23 mouse cellular contexts compared by ENCODE assay signal in genomic region chr5:30681970-30682369, GRCm38 (mm10). TPM values are rescaled to one million over a fixed set of nuclear protein-coding genes. Genes with fewer than 3 reads are reported as not detected.
DNase-seq lines count a peak whose midpoint lies in the region; ATAC-seq and TF ChIP-seq lines count a peak whose summit lies in the region.
"Had no signal": no experiment of that assay in that cellular context is flagged by ENCODE, and none has a peak within 500 bp of the region (broad histone marks: within the 10 kb centered on the region; RNA-seq: fewer than 3 reads in every experiment).

No protein-coding gene starts in this region.

- H3K36me3 ChIP-seq in heart, embryonic 12.5 days, result peaks cover 7% of the 10 kb centered on the region; the same call in 1 of the 2 replicates
- peaks cover under 1% of the 10 kb centered on the region; the same call in 1 of the 2 replicates for H3K36me3 ChIP-seq in heart, embryonic 11.5 days (ENCODE audit: control insufficient read depth, insufficient read depth, low read length)
- no peaks in the 10 kb centered on the region for H3K36me3 ChIP-seq in midbrain, embryonic 11.5 days (ENCODE audit: control insufficient read depth, insufficient read depth, low read length)
- H3K36me3 ChIP-seq in midbrain, embryonic 14.5 days (ENCODE audit: control insufficient read depth, insufficient read depth, low read length), result no peaks in the 10 kb centered on the region
- no peaks in the 10 kb centered on the region for H3K36me3 ChIP-seq in myocyte (ENCODE audit: control insufficient read depth, insufficient read depth)
- no peaks in the 10 kb centered on the region for H3K36me3 ChIP-seq in forebrain, embryonic 12.5 days (replicated peaks)

- H3K4me2 ChIP-seq in heart, embryonic 12.5 days, result no peak overlapping the region
- no peak overlapping the region for H3K4me2 ChIP-seq in heart, embryonic 11.5 days
- no peak overlapping the region for H3K4me2 ChIP-seq in midbrain, embryonic 11.5 days
- no peak overlapping the region for H3K4me2 ChIP-seq in midbrain, embryonic 14.5 days (ENCODE audit: low read length)
- no peak overlapping the region for H3K4me2 ChIP-seq in myocyte (ENCODE audit: low read depth)
- no peak overlapping the region for H3K4me2 ChIP-seq in forebrain, embryonic 12.5 days

- H3K4me3 ChIP-seq in heart, embryonic 12.5 days, result no peak overlapping the region
- no peak overlapping the region for H3K4me3 ChIP-seq in heart, embryonic 11.5 days (ENCODE audit: low read depth, low read length)
- H3K4me3 ChIP-seq in midbrain, embryonic 11.5 days (ENCODE audit: low read depth, low read length), result no peak overlapping the region
- no peak overlapping the region for H3K4me3 ChIP-seq in midbrain, embryonic 14.5 days (replicated peaks; ENCODE audit: low read depth, low read length)
- H3K4me3 ChIP-seq in myocyte, result no peak overlapping the region
- H3K4me3 ChIP-seq in forebrain, embryonic 12.5 days (replicated peaks), result no peak overlapping the region

- no peak overlapping the region for H3K27ac ChIP-seq in heart, embryonic 12.5 days (ENCODE audit: poor library complexity, severe bottlenecking)
- no peak overlapping the region for H3K27ac ChIP-seq in heart, embryonic 11.5 days (ENCODE audit: low read depth, low read length)
- no peak overlapping the region for H3K27ac ChIP-seq in midbrain, embryonic 11.5 days (ENCODE audit: low read depth, low read length)
- H3K27ac ChIP-seq in midbrain, embryonic 14.5 days (replicated peaks; ENCODE audit: low read depth, low read length), result no peak overlapping the region
- no peak overlapping the region for H3K27ac ChIP-seq in forebrain, embryonic 12.5 days

- WGBS in heart, embryonic 12.5 days, result 76% methylated on average over 5 of the region's 5 CpGs
- 84% methylated on average over 5 of the region's 5 CpGs for WGBS in heart, embryonic 11.5 days (ENCODE audit: insufficient replicate concordance)
- 95% methylated on average over 5 of the region's 5 CpGs for WGBS in midbrain, embryonic 11.5 days
- 87% methylated on average over 5 of the region's 5 CpGs for WGBS in midbrain, embryonic 14.5 days
- 89% methylated on average over 5 of the region's 5 CpGs for WGBS in forebrain, embryonic 12.5 days

- no peak for TF ChIP-seq POLR2A in myocyte (IDR thresholded peaks at IDR 0.05; ENCODE audit: insufficient read length, low read depth)

- no peak overlapping the region for H3K9ac ChIP-seq in heart, embryonic 12.5 days
- H3K9ac ChIP-seq in heart, embryonic 11.5 days (ENCODE audit: low read depth, low read length), result no peak overlapping the region
- no peak overlapping the region for H3K9ac ChIP-seq in midbrain, embryonic 11.5 days (ENCODE audit: low read length)
- no peak overlapping the region for H3K9ac ChIP-seq in midbrain, embryonic 14.5 days (replicated peaks; ENCODE audit: low read length)
- H3K9ac ChIP-seq in forebrain, embryonic 12.5 days, result no peak overlapping the region

- ATAC-seq in heart, embryonic 12.5 days (ENCODE audit: insufficient number of reproducible peaks, low FRiP score), result 0 out of 2 replicates have a peak, but pooled peaks have one; percentile 11
- ATAC-seq in heart, embryonic 11.5 days (replicated peaks; ENCODE audit: insufficient number of reproducible peaks, low FRiP score, low TSS enrichment), result no peak
- ATAC-seq in midbrain, embryonic 11.5 days (ENCODE audit: low FRiP score), result no peak
- ATAC-seq in midbrain, embryonic 14.5 days (ENCODE audit: low FRiP score, low TSS enrichment), result no peak
- ATAC-seq in forebrain, embryonic 12.5 days (ENCODE audit: low FRiP score), result no peak
- ATAC-seq: activated CD4-positive, CD25-positive, alpha-beta regulatory T cell, adult 4 months; CD4-positive, CD25-positive, alpha-beta regulatory T cell, adult 4 months; Patski had no signal

- H3K9me3 ChIP-seq in heart, embryonic 12.5 days (replicated peaks), result no peaks in the 10 kb centered on the region
- no peaks in the 10 kb centered on the region for H3K9me3 ChIP-seq in heart, embryonic 11.5 days (replicated peaks; ENCODE audit: control insufficient read depth, low read length)
- no peaks in the 10 kb centered on the region for H3K9me3 ChIP-seq in midbrain, embryonic 11.5 days (ENCODE audit: control insufficient read depth, low read length)
- H3K9me3 ChIP-seq in midbrain, embryonic 14.5 days (ENCODE audit: control insufficient read depth, low read length), result no peaks in the 10 kb centered on the region
- no peaks in the 10 kb centered on the region for H3K9me3 ChIP-seq in forebrain, embryonic 12.5 days
- H3K9me3 ChIP-seq: G1E had no signal

- no peaks in the 10 kb centered on the region for H3K79me2 ChIP-seq in myocyte (ENCODE audit: control insufficient read depth, insufficient read depth)

- no peak overlapping the region for H3ac ChIP-seq in myocyte (ENCODE audit: control insufficient read depth, insufficient read length)

- H3K27me3 ChIP-seq in heart, embryonic 12.5 days (replicated peaks), result no peaks in the 10 kb centered on the region
- no peaks in the 10 kb centered on the region for H3K27me3 ChIP-seq in heart, embryonic 11.5 days (ENCODE audit: control insufficient read depth, insufficient read depth, low read length)
- H3K27me3 ChIP-seq in midbrain, embryonic 11.5 days (ENCODE audit: control insufficient read depth, insufficient read depth, low read length), result no peaks in the 10 kb centered on the region
- H3K27me3 ChIP-seq in midbrain, embryonic 14.5 days (ENCODE audit: control insufficient read depth, insufficient read depth, low read length), result no peaks in the 10 kb centered on the region
- H3K27me3 ChIP-seq in myocyte (ENCODE audit: control insufficient read depth, insufficient read depth, insufficient read length), result no peaks in the 10 kb centered on the region
- no peaks in the 10 kb centered on the region for H3K27me3 ChIP-seq in forebrain, embryonic 12.5 days
- H3K27me3 ChIP-seq: CH12.LX, Patski had no signal

- no peaks in the 10 kb centered on the region for H3K4me1 ChIP-seq in heart, embryonic 12.5 days (replicated peaks)
- H3K4me1 ChIP-seq in heart, embryonic 11.5 days (ENCODE audit: control insufficient read depth, insufficient read depth, low read length), result no peaks in the 10 kb centered on the region
- no peaks in the 10 kb centered on the region for H3K4me1 ChIP-seq in midbrain, embryonic 11.5 days (ENCODE audit: control insufficient read depth, insufficient read depth, low read length)
- H3K4me1 ChIP-seq in midbrain, embryonic 14.5 days (ENCODE audit: control insufficient read depth, insufficient read depth, low read length), result no peaks in the 10 kb centered on the region
- H3K4me1 ChIP-seq in forebrain, embryonic 12.5 days, result no peaks in the 10 kb centered on the region

- peak; percentile 71 for DNase-seq in heart, adult 11 months
- no peak for DNase-seq in heart, adult 8-10 months (ENCODE audit: low spot score)
- peak; percentile 64 for DNase-seq in midbrain, embryonic 11.5 days (ENCODE audit: low spot score, missing footprints)
- DNase-seq in midbrain, embryonic 14.5 days, result no peak
- DNase-seq: adrenal gland, adult 2 months; adrenal gland, adult 8-10 months; adrenal gland, postnatal 10 days; adrenal gland, postnatal 14 days; adrenal gland, postnatal 25 days; adrenal gland, postnatal 36 days; B cell, adult 2 months; cerebellum, adult 11 months; cerebellum, adult 11-12 months had no signal

TF ChIP-seq in myocyte, 11 proteins besides CTCF, POLR2A, EP300 and RAD21:
- TF ChIP-seq CEBPB (IDR thresholded peaks at IDR 0.05; ENCODE audit: insufficient read depth, poor library complexity, severe bottlenecking), result no peak
- peak; percentile 22 for TF ChIP-seq POLR2AphosphoS2 (IDR thresholded peaks at IDR 0.05; ENCODE audit: insufficient read length, low read depth)
TF ChIP-seq in myocyte: peak in this region for 1.

RNA-seq across cellular contexts. Expression of gene Cenpa, which starts 15.4 kb away (rescaled TPM):
- 10 to 100 TPM; 50.6 to 80.0 (median 64.5) TPM for total RNA-seq in heart, adult 8-10 months (2022)
- polyA plus RNA-seq in heart, embryonic 12.5 days (2016; fragmentation: Nextera tagmentation; extraction: Ambion mirVana), result 264 and 282 TPM in 2 replicates
- 296 and 306 TPM in 2 replicates for polyA plus RNA-seq in heart, embryonic 11.5 days (2014; fragmentation: Nextera tagmentation; extraction: Ambion mirVana)
- polyA plus RNA-seq in midbrain, embryonic 11.5 days (2014; fragmentation: Nextera tagmentation; extraction: Ambion mirVana), result 398 and 399 TPM in 2 replicates
- polyA plus RNA-seq in midbrain, embryonic 14.5 days (2014; fragmentation: Nextera tagmentation; extraction: Ambion mirVana), result 40.0 and 65.3 TPM in 2 replicates
- polyA plus RNA-seq in myocyte (2012; fragmentation: generic; extraction: Trizol), result 65.3 TPM
- polyA plus RNA-seq in forebrain, embryonic 12.5 days (2016; fragmentation: Nextera tagmentation; extraction: Ambion mirVana), result 325 and 333 TPM in 2 replicates

RNA-seq across cellular contexts. Expression of gene Dpysl5, which starts 29.4 kb away (rescaled TPM):
- 1 to 10 TPM in 2 of 4 experiments, under 1 TPM in 2; 0.57 to 1.4 (median 0.91) TPM for total RNA-seq in heart, adult 8-10 months (2022)
- 3.6 and 4.4 TPM in 2 replicates for polyA plus RNA-seq in heart, embryonic 12.5 days (2016; fragmentation: Nextera tagmentation; extraction: Ambion mirVana)
- 2.9 and 3.5 TPM in 2 replicates for polyA plus RNA-seq in heart, embryonic 11.5 days (2014; fragmentation: Nextera tagmentation; extraction: Ambion mirVana)
- 81.4 and 89.1 TPM in 2 replicates for polyA plus RNA-seq in midbrain, embryonic 11.5 days (2014; fragmentation: Nextera tagmentation; extraction: Ambion mirVana)
- 219 and 240 TPM in 2 replicates for polyA plus RNA-seq in midbrain, embryonic 14.5 days (2014; fragmentation: Nextera tagmentation; extraction: Ambion mirVana)
- polyA plus RNA-seq in myocyte (2012; fragmentation: generic; extraction: Trizol), result 0.01 TPM
- polyA plus RNA-seq in forebrain, embryonic 12.5 days (2016; fragmentation: Nextera tagmentation; extraction: Ambion mirVana), result 109 and 134 TPM in 2 replicates
- total RNA-seq: MEL had no signal
- polyA plus RNA-seq: activated CD4-positive, CD25-positive, alpha-beta regulatory T cell, adult 4 months; CD4-positive, CD25-positive, alpha-beta regulatory T cell, adult 4 months; G1E had no signal

RNA-seq across cellular contexts. Expression of gene Slc35f6, which starts 34.2 kb away (rescaled TPM):
- 10 to 100 TPM; 48.3 to 60.9 (median 54.9) TPM for total RNA-seq in heart, adult 8-10 months (2022)
- polyA plus RNA-seq in heart, embryonic 12.5 days (2016; fragmentation: Nextera tagmentation; extraction: Ambion mirVana), result 21.4 and 24.9 TPM in 2 replicates
- 21.6 and 22.9 TPM in 2 replicates for polyA plus RNA-seq in heart, embryonic 11.5 days (2014; fragmentation: Nextera tagmentation; extraction: Ambion mirVana)
- polyA plus RNA-seq in midbrain, embryonic 11.5 days (2014; fragmentation: Nextera tagmentation; extraction: Ambion mirVana), result 22.6 and 28.4 TPM in 2 replicates
- polyA plus RNA-seq in midbrain, embryonic 14.5 days (2014; fragmentation: Nextera tagmentation; extraction: Ambion mirVana), result 26.6 and 33.9 TPM in 2 replicates
- 33.1 TPM for polyA plus RNA-seq in myocyte (2012; fragmentation: generic; extraction: Trizol)
- 22.0 and 24.6 TPM in 2 replicates for polyA plus RNA-seq in forebrain, embryonic 12.5 days (2016; fragmentation: Nextera tagmentation; extraction: Ambion mirVana)

Comparison
In these comparisons a context has a peak if more than half of its experiments do, and no peak if none do; other contexts are left out.
1. DNase-seq: peak in heart, adult 11 months (single experiment) and midbrain, embryonic 11.5 days (single experiment); none in heart, adult 8-10 months (single experiment) and midbrain, embryonic 14.5 days (single experiment).
2. RNA of gene Dpysl5, which starts 29.4 kb away (polyA plus RNA-seq): 219 to 240 TPM in midbrain, embryonic 14.5 days, 109 to 134 TPM in forebrain, embryonic 12.5 days and 81.4 to 89.1 TPM in midbrain, embryonic 11.5 days; 3.6 to 4.4 TPM in heart, embryonic 12.5 days, 2.9 to 3.5 TPM in heart, embryonic 11.5 days and 0.01 TPM in myocyte (single experiment); every median in the first group is over 10 times any median in the second.